Mouse (Mus musculus): ENCODE results near the gene Cox4i2.

The Cox4i2 gene

GRCm38 (mm10) chr2:152800762-152801113, 46.8 kb downstream of the Cox4i2 start:
- DNase-seq (ENCODE audit: low spot score), result no peak

- DNase-seq (ENCODE audit: low spot score), result no peak
These were observed 48.3 kb downstream of the Cox4i2 start for GRCm38 (mm10) chr2:152802303-152802702.

- DNase-seq (ENCODE audit: low spot score), result no peak
These were observed 49.1 kb downstream of the Cox4i2 start for GRCm38 (mm10) chr2:152803081-152803480.

- no peak for DNase-seq (ENCODE audit: low spot score)
These were observed 50.6 kb downstream of the Cox4i2 start for GRCm38 (mm10) chr2:152804408-152805110.

- no peak for DNase-seq (ENCODE audit: low spot score)
These were observed 51.1 kb downstream of the Cox4i2 start for GRCm38 (mm10) chr2:152805111-152805490.

GRCm38 (mm10) chr2:152806037-152806436, 52.1 kb downstream of the Cox4i2 start:
- no peak for DNase-seq (ENCODE audit: low spot score)

- no peak for DNase-seq (ENCODE audit: low spot score)
These were observed 54.2 kb downstream of the Cox4i2 start for GRCm38 (mm10) chr2:152808178-152808577.

- no peak for DNase-seq (ENCODE audit: low spot score)
These were observed 56.4 kb downstream of the Cox4i2 start for GRCm38 (mm10) chr2:152810158-152810941.

GRCm38 (mm10) chr2:152811336-152812165, 57.6 kb downstream of the Cox4i2 start:
- no peak for DNase-seq (ENCODE audit: low spot score)

GRCm38 (mm10) chr2:152813232-152813631, 59.3 kb downstream of the Cox4i2 start:
- DNase-seq (ENCODE audit: low spot score), result no peak

- DNase-seq (ENCODE audit: low spot score), result no peak
These were observed 60.4 kb downstream of the Cox4i2 start for GRCm38 (mm10) chr2:152814213-152814874.
